Mouse (Mus musculus): ENCODE data around the gene Vrk1. TPM values are rescaled to one million over a fixed set of nuclear protein-coding genes. Genes with fewer than 3 reads are reported as not detected.

Vrk1 gene
- total RNA-seq, 2 experiments from 2014 or later: 7.5 to 8.6 TPM

GRCm38 (mm10) chr12:106034267-106034666 lies 24.2 kb downstream of the Vrk1 start:
- intact Hi-C loops (cut with DNase I): no loop called here
- DNase-seq (ENCODE audit: low spot score): no peak

- intact Hi-C loops (cut with DNase I): no loop called here
- DNase-seq (ENCODE audit: low spot score): no peak
Observed at GRCm38 (mm10) chr12:106034761-106035160, 24.7 kb downstream of the Vrk1 start.

- intact Hi-C loops (cut with DNase I): no loop called here
Observed at GRCm38 (mm10) chr12:106040259-106040658, 30.2 kb downstream of the Vrk1 start.

GRCm38 (mm10) chr12:106046143-106046795 lies 36.2 kb downstream of the Vrk1 start:
- intact Hi-C loops (cut with DNase I): no loop called here
- DNase-seq (ENCODE audit: low spot score): no peak

More at GRCm38 (mm10) chr12:106040259-106040658, 30.2 kb downstream of the Vrk1 start:
- DNase-seq (ENCODE audit: low spot score): no peak

GRCm38 (mm10) chr12:106052271-106052670 lies 42.2 kb downstream of the Vrk1 start:
- intact Hi-C loops (cut with DNase I): no loop called here
- no peak for DNase-seq (ENCODE audit: low spot score)

GRCm38 (mm10) chr12:106055799-106056198 lies 45.8 kb downstream of the Vrk1 start:
- peak; percentile 10 for DNase-seq (ENCODE audit: low spot score)
- intact Hi-C loops (cut with DNase I): loop anchor here (1.0 to 5.0 kb wide), 3 partner anchors 43 to 201 kb away; partner anchors contain the start of gene Vrk1

- intact Hi-C loops (cut with DNase I): loop anchor here (5.0 kb wide), 2 partner anchors 48 to 98 kb away; partner anchors contain the start of gene Vrk1
Observed at GRCm38 (mm10) chr12:106059873-106060573, 50.0 kb downstream of the Vrk1 start.

GRCm38 (mm10) chr12:106070434-106071155 lies 60.6 kb downstream of the Vrk1 start:
- DNase-seq (ENCODE audit: low spot score): no peak
- intact Hi-C loops (cut with DNase I): no loop called here

More at GRCm38 (mm10) chr12:106059873-106060573, 50.0 kb downstream of the Vrk1 start:
- DNase-seq (ENCODE audit: low spot score): no peak

- intact Hi-C loops (cut with DNase I): no loop called here
Observed at GRCm38 (mm10) chr12:106071575-106072166, 61.6 kb downstream of the Vrk1 start.

GRCm38 (mm10) chr12:106074371-106075155 lies 64.5 kb downstream of the Vrk1 start:
- intact Hi-C loops (cut with DNase I): no loop called here
- no peak for DNase-seq (ENCODE audit: low spot score)

More at GRCm38 (mm10) chr12:106071575-106072166, 61.6 kb downstream of the Vrk1 start:
- DNase-seq (ENCODE audit: low spot score): no peak

- no peak for DNase-seq (ENCODE audit: low spot score)
- intact Hi-C loops (cut with DNase I): no loop called here
Observed at GRCm38 (mm10) chr12:106076131-106076530, 66.1 kb downstream of the Vrk1 start.

- no peak for DNase-seq (ENCODE audit: low spot score)
Observed at GRCm38 (mm10) chr12:106080511-106080910, 70.5 kb downstream of the Vrk1 start.

GRCm38 (mm10) chr12:106080945-106081747 lies 71.1 kb downstream of the Vrk1 start:
- intact Hi-C loops (cut with DNase I): no loop called here
- DNase-seq (ENCODE audit: low spot score): no peak

More at GRCm38 (mm10) chr12:106080511-106080910, 70.5 kb downstream of the Vrk1 start:
- intact Hi-C loops (cut with DNase I): no loop called here

GRCm38 (mm10) chr12:106081748-106082140 lies 71.7 kb downstream of the Vrk1 start:
- DNase-seq (ENCODE audit: low spot score): no peak
- intact Hi-C loops (cut with DNase I): no loop called here

GRCm38 (mm10) chr12:106082191-106082957 lies 72.3 kb downstream of the Vrk1 start:
- intact Hi-C loops (cut with DNase I): no loop called here
- DNase-seq (ENCODE audit: low spot score): no peak

GRCm38 (mm10) chr12:106082958-106083381 lies 72.9 kb downstream of the Vrk1 start:
- intact Hi-C loops (cut with DNase I): no loop called here

GRCm38 (mm10) chr12:106084126-106084525 lies 74.1 kb downstream of the Vrk1 start:
- no peak for DNase-seq (ENCODE audit: low spot score)
- intact Hi-C loops (cut with DNase I): no loop called here

More at GRCm38 (mm10) chr12:106082958-106083381, 72.9 kb downstream of the Vrk1 start:
- no peak for DNase-seq (ENCODE audit: low spot score)

- intact Hi-C loops (cut with DNase I): no loop called here
- no peak for DNase-seq (ENCODE audit: low spot score)
Observed at GRCm38 (mm10) chr12:106094827-106095226, 84.8 kb downstream of the Vrk1 start.

All from heart, postnatal 25 days (tissue).